Mouse (Mus musculus) lung, embryonic 15.5 days (tissue): ENCODE data around the gene Nudt3. TPM values are rescaled to one million over a fixed set of nuclear protein-coding genes. Genes with fewer than 3 reads are reported as not detected.
"Not testable (repeated sequence)": the region's sequence is repeated elsewhere in the genome, so short reads cannot be mapped to it uniquely, and the experiment has no call there.

Experiments used
- ATAC-seq: fragments of 200-750 bp; cut with Nextera tagmentation; 2 replicates; pipeline ENCODE4 v1.8.0; 2017; ENCODE audit warnings: moderate number of reproducible peaks, borderline replicate concordance; ENCODE audit not compliant: low FRiP score, low TSS enrichment; ENCODE audit errors: extremely low read depth
- H3K27ac ChIP-seq: fragments of 300-500 bp; sonication (generic); 2 replicates; pipeline ENCODE4 v1.5.1; 2015; ENCODE audit warnings: moderate library complexity, mild to moderate bottlenecking, inconsistent platforms
- H3K27me3 ChIP-seq: fragments of 300-500 bp; sonication (generic); 2 replicates; pipeline ENCODE4 v1.6.1; 2015; ENCODE audit warnings: inconsistent platforms
- H3K36me3 ChIP-seq: fragments of 300-500 bp; sonication (generic); 2 replicates; pipeline ENCODE4 v1.6.1; 2015; ENCODE audit warnings: inconsistent platforms
- H3K4me1 ChIP-seq: fragments of 300-500 bp; sonication (generic); 2 replicates; pipeline ENCODE4 v1.6.1; 2015; ENCODE audit warnings: inconsistent platforms
- H3K4me2 ChIP-seq: fragments of 300-500 bp; sonication (generic); 2 replicates; pipeline ENCODE4 v1.6.1; 2015; ENCODE audit warnings: inconsistent platforms, mild to moderate bottlenecking, moderate library complexity
- H3K4me3 ChIP-seq: fragments of 300-500 bp; sonication (generic); 2 replicates; pipeline ENCODE4 v1.5.1; 2015; ENCODE audit warnings: mild to moderate bottlenecking, inconsistent platforms
- H3K9ac ChIP-seq: fragments of 300-500 bp; sonication (generic); 2 replicates; pipeline ENCODE4 v1.6.1; 2015; ENCODE audit warnings: inconsistent platforms
- H3K9me3 ChIP-seq: fragments of 300-500 bp; sonication (generic); 2 replicates; pipeline ENCODE4 v1.6.1; 2016; ENCODE audit warnings: inconsistent platforms
- WGBS: fragments of 180-500 bp; shearing (Covaris S2); methylation state at CpG from one replicate; pipeline ENCODE4 v1.1.7; 2015; 5-methylcytosine and 5-hydroxymethylcytosine counted together
- polyA plus RNA-seq: library from polyadenylated mRNA; unstranded; fragments of >200 nt; fragmentation: Nextera tagmentation; extraction: Ambion mirVana; gene quantifications from 2 replicates; pipeline ENCODE4 v1.2.1, GENCODE M21; 2015

Nudt3 gene
- polyA plus RNA-seq, 1 experiment from 2014 or later, result 95.9 TPM

- Histone ChIP-seq H3K4me1 (peaks cover 17% of the 10 kb centered on the region), H3K9ac (no peak overlapping the region), H3K4me2 (no peak overlapping the region), H3K27ac (no peak overlapping the region), H3K9me3 (no peaks in the 10 kb centered on the region), H3K27me3 (peaks cover 4% of the 10 kb centered on the region; the same call in 1 of the 2 replicates), H3K4me3 (no peak overlapping the region), H3K36me3 (no peaks in the 10 kb centered on the region)
- 28% methylated on average over 7 of the region's 7 CpGs for WGBS
- no peak for ATAC-seq
These were observed 22.5 kb upstream of the Nudt3 start for GRCm38 (mm10) chr17:27645807-27646206.

- H3K4me3 ChIP-seq, result no peak overlapping the region
- no peak for ATAC-seq
- no peak overlapping the region for H3K27ac ChIP-seq
- 40% methylated on average over 2 of the region's 2 CpGs for WGBS
- no peaks in the 10 kb centered on the region for H3K9me3 ChIP-seq
- H3K27me3 ChIP-seq, result peaks cover 4% of the 10 kb centered on the region; the same call in 1 of the 2 replicates
- H3K4me1 ChIP-seq, result peaks cover 17% of the 10 kb centered on the region
- H3K9ac ChIP-seq, result no peak overlapping the region
- no peaks in the 10 kb centered on the region for H3K36me3 ChIP-seq
- H3K4me2 ChIP-seq, result no peak overlapping the region
These were observed 21.3 kb upstream of the Nudt3 start for GRCm38 (mm10) chr17:27644572-27644971.

GRCm38 (mm10) chr17:27643756-27644155, 20.5 kb upstream of the Nudt3 start:
- H3K27me3 ChIP-seq, result peaks cover 4% of the 10 kb centered on the region; the same call in 1 of the 2 replicates
- 74% methylated on average over 9 of the region's 9 CpGs for WGBS
- no peaks in the 10 kb centered on the region for H3K9me3 ChIP-seq
- H3K27ac ChIP-seq, result no peak overlapping the region
- no peak for ATAC-seq
- H3K4me3 ChIP-seq, result no peak overlapping the region
- no peak overlapping the region for H3K4me2 ChIP-seq
- no peaks in the 10 kb centered on the region for H3K36me3 ChIP-seq
- peaks cover 17% of the 10 kb centered on the region for H3K4me1 ChIP-seq
- H3K9ac ChIP-seq, result no peak overlapping the region

DNA sequence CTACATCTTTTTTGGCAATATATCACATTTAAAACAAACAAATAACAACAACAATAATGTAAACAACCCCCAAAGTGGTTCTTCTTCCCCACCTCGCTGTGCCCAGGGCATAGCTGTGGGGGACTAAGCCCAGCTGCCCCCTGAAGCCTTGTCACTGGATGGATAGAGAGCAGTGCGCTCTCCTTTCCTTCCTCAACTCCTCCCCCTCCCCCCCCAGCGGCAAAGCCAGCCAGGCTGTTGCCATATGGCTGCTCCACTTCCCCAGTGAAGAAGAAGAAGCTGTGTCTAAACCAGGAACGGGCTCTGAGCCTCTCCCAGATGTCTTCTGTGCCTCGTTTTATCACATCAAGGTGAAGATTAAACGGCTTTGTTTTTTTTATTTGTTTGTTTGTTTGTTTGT, 19.8 kb upstream of the Nudt3 start:
- H3K9ac ChIP-seq, result no peak overlapping the region; the same call in 1 of the 2 replicates
- 22% methylated on average over 6 of the region's 6 CpGs for WGBS
- H3K4me3 ChIP-seq, result no peak overlapping the region
- H3K36me3 ChIP-seq, result no peaks in the 10 kb centered on the region
- H3K27me3 ChIP-seq, result peaks cover under 1% of the 10 kb centered on the region; the same call in 1 of the 2 replicates
- H3K4me1 ChIP-seq, result peaks cover 17% of the 10 kb centered on the region
- no peaks in the 10 kb centered on the region for H3K9me3 ChIP-seq
- H3K4me2 ChIP-seq, result peak overlapping the region; percentile 23; the same call in 1 of the 2 replicates
- ATAC-seq, result peak; percentile 74; the same call in 1 of the 2 replicates
- H3K27ac ChIP-seq, result peak overlapping the region; percentile 61

DNA sequence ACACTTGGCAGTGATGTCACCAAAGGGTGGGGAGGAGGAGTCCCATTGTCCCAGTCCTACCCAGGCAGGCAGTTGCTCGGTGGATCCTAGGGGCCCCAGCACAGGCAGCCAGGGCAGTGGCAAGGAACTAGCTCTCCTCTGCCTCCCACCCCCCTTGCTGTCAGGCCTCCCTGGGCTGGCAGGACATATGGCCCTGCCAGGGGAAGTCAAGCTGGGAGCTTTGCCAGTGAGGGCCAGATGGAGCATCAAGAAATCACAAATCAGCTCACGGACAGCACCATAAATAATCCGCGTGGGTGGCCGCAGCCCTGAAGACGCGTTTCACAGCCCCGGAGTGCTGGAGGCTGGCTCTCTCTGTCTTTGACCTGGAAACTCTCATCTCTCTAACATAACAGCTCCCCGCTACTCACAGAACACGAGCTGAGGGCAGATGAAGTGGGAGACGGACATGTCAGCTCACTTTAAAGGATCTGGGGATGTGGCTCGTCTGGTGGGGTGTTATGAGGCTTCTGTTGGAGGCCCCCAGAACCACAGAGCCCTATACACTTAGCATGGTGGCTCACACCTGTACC, 19.3 kb upstream of the Nudt3 start:
- Histone ChIP-seq H3K9me3 (no peaks in the 10 kb centered on the region), H3K4me1 (peaks cover 17% of the 10 kb centered on the region), H3K27ac (peak overlapping the region; percentile 61), H3K4me3 (no peak overlapping the region), H3K9ac (no peak overlapping the region; the same call in 1 of the 2 replicates), H3K4me2 (peak overlapping the region; percentile 23; the same call in 1 of the 2 replicates), H3K36me3 (no peaks in the 10 kb centered on the region), H3K27me3 (no peaks in the 10 kb centered on the region)
- peak; percentile 76; the same call in 1 of the 2 replicates for ATAC-seq
- 14% methylated on average over 12 of the region's 12 CpGs for WGBS

GRCm38 (mm10) chr17:27639851-27640250, 16.6 kb upstream of the Nudt3 start:
- H3K4me3 ChIP-seq, H3K9ac ChIP-seq, H3K9me3 ChIP-seq, ATAC-seq, H3K36me3 ChIP-seq, H3K27me3 ChIP-seq, H3K4me2 ChIP-seq, H3K27ac ChIP-seq: not testable (repeated sequence)
- WGBS, result 79% methylated on average over 6 of the region's 6 CpGs
- H3K4me1 ChIP-seq, result peaks cover 31% of the 10 kb centered on the region

DNA sequence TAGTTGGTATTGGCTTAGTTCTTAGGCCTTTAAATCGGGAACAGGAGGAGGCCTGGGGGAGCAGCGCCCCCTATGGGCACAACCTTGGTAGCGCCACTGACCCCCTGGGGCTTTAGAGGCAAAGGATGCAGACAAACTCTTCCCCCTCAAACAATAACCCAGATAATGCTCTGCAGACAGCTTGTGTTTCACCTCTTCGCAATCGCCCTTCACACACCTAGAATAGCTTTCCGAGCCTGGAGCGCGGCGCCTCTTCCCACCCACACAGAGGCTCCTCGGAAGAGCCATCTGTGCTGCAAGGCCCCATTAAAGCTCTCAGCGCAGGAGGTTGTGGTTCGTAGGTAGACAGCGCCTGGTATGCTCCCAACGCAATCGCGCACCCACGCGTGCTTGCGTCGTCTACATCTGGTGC, 15.6 kb upstream of the Nudt3 start:
- Histone ChIP-seq H3K36me3 (no peaks in the 10 kb centered on the region), H3K27me3 (no peaks in the 10 kb centered on the region), H3K4me1 (peaks cover 32% of the 10 kb centered on the region), H3K9ac (no peak overlapping the region), H3K4me2 (no peak overlapping the region), H3K9me3 (no peaks in the 10 kb centered on the region), H3K27ac (no peak overlapping the region), H3K4me3 (no peak overlapping the region)
- 78% methylated on average over 20 of the region's 20 CpGs for WGBS
- ATAC-seq, result no peak

- no peak overlapping the region for H3K9ac ChIP-seq
- no peak overlapping the region for H3K27ac ChIP-seq
- H3K4me3 ChIP-seq, result no peak overlapping the region
- peaks cover 32% of the 10 kb centered on the region for H3K4me1 ChIP-seq
- ATAC-seq, result no peak
- 53% methylated on average over 9 of the region's 9 CpGs for WGBS
- no peak overlapping the region for H3K4me2 ChIP-seq
- no peaks in the 10 kb centered on the region for H3K9me3 ChIP-seq
- no peaks in the 10 kb centered on the region for H3K27me3 ChIP-seq
- H3K36me3 ChIP-seq, result peaks cover 11% of the 10 kb centered on the region
These were observed 14.0 kb upstream of the Nudt3 start for GRCm38 (mm10) chr17:27637333-27637732.

- Histone ChIP-seq H3K4me3 (peak within 1 kb of the TSS; percentile 88), H3K27ac (peak within 1 kb of the TSS; percentile 86), H3K36me3 (peaks cover 20% of the 10 kb centered on the region), H3K9ac (no peak within 1 kb of the TSS), H3K27me3 (no peaks in the 10 kb centered on the region), H3K4me2 (peak within 1 kb of the TSS; percentile 64), H3K4me1 (peaks cover 37% of the 10 kb centered on the region), H3K9me3 (no peaks in the 10 kb centered on the region)
- no peak for ATAC-seq
- 48% methylated on average over 18 of the region's 18 CpGs for WGBS
These were observed 13.1 kb upstream of the Nudt3 start, which contains the start of gene Rps10 for GRCm38 (mm10) chr17:27636132-27637020. Gene Rps10, minus strand, starts transcription at chr17:27636669.

DNA sequence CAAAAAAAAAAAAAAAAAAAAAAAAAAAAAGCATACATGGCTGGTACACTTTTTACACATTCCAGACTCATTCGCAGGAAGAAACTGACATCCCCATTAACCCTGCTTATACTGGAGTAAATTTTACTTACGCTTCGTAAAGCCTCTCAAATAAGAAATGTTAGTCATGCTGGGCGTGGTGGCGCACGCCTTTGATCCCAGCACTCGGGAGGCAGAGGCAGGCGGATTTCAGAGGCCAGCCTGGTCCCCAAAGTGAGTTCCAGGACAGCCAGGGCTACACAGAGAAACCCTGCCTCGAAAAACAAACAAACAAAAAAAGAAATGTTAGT, 12.2 kb upstream of the Nudt3 start:
- H3K27me3 ChIP-seq, ATAC-seq, H3K9me3 ChIP-seq: not testable (repeated sequence)
- Histone ChIP-seq H3K4me2 (peak overlapping the region; percentile 64), H3K4me1 (peaks cover 37% of the 10 kb centered on the region), H3K4me3 (peak overlapping the region; percentile 88), H3K9ac (peak overlapping the region; percentile 13; the same call in 1 of the 2 replicates), H3K27ac (peak overlapping the region; percentile 86), H3K36me3 (peaks cover 29% of the 10 kb centered on the region)
- 30% methylated on average over 9 of the region's 9 CpGs for WGBS

- peak within 1 kb of the TSS; percentile 92 for H3K9ac ChIP-seq
- H3K4me1 ChIP-seq, result peaks cover 37% of the 10 kb centered on the region
- H3K9me3 ChIP-seq, result no peaks in the 10 kb centered on the region
- peak within 1 kb of the TSS; percentile 64 for H3K4me2 ChIP-seq
- H3K27ac ChIP-seq, result peak within 1 kb of the TSS; percentile 86
- WGBS, result 1% methylated on average over 67 of the region's 72 CpGs
- H3K36me3 ChIP-seq, result peaks cover 34% of the 10 kb centered on the region
- peak within 1 kb of the TSS; percentile 88 for H3K4me3 ChIP-seq
- peak; percentile 97 for ATAC-seq
- no peaks in the 10 kb centered on the region for H3K27me3 ChIP-seq
These were observed 11.7 kb upstream of the Nudt3 start, which contains the start of gene RPS10-NUDT3 for GRCm38 (mm10) chr17:27634871-27635574. Gene RPS10-NUDT3, minus strand, starts transcription at chr17:27635222.
